Mouse (Mus musculus): ENCODE data around the gene Gosr1. TPM values are rescaled to one million over a fixed set of nuclear protein-coding genes. Genes with fewer than 3 reads are reported as not detected.
A peak's percentile ranks its signal among the peaks of the same experiment; 100 is the strongest.
"Not testable (repeated sequence)": the region's sequence is repeated elsewhere in the genome, so short reads cannot be mapped to it uniquely, and the experiment has no call there.

Gosr1 gene
- 10 to 100 TPM; 53.4 to 54.7 TPM for total RNA-seq (2021)
- long read RNA-seq, experiment 1, full-length matches to known transcripts, result 49 of 59 reads
- long read RNA-seq, experiment 1, partial matches to known transcripts, result 1 of 59 reads
- long read RNA-seq, experiment 1, other reads (novel, unspliced or antisense), result 9 of 59 reads
- long read RNA-seq, experiment 2, full-length matches to known transcripts, result 52 of 62 reads
- long read RNA-seq, experiment 2, partial matches to known transcripts, result 1 of 62 reads
- long read RNA-seq, experiment 2, other reads (novel, unspliced or antisense), result 9 of 62 reads

- DNase-seq (ENCODE audit: low spot score in 2 of 2), result peak; percentile 95
- TF ChIP-seq CTCF (conservative IDR thresholded peaks at IDR 0.05), result peak; percentile 91
- peak within 1 kb of the TSS; percentile 89 for H3K4me3 ChIP-seq
- H3K27ac ChIP-seq, result peak within 1 kb of the TSS; percentile 96
Observed at GRCm38 (mm10) chr11:76763053-76763740, at the start of gene Gosr1. Gene Gosr1, minus strand, starts transcription at chr11:76763579.

DNA sequence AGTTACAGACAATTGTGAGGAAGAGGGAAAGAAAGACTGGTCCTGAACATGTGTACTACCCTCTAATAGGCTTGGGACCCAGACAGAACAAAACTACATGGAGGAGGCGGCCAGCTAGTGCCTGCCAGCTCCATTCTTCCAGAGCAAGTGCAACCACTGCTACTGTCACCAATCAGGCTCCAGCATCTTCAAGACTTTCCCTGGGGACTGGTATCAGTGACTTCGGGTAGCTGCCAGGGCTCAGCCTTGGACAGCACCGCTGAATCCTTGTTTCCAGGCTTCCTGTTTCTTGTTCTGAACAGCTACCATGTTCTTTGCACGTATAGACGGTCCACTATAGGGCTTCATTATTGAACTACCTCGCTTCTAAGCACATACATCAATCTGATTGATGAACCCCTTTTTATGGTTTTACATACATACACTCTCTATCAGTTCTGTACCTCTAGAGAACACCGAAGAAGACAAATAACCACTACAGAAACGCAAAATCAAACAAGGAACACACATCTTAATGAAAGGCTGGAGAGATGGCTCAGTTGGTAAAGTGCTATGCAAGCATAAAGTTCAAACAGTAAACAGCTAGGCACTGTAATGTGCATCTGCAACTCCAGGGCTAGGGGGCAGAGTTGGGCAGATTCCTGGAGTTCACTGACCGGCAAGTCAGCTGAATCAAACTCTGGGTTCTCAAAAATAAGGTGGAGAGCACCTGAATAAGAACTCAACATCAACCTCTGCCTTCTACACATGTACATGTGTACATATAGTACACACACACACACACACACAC lies 47.5 kb upstream of the Gosr1 start:
- H3K27ac ChIP-seq, result peak overlapping the region; percentile 63; the same call in 1 of the 2 replicates
- no peak for DNase-seq (ENCODE audit: low spot score in 2 of 2)

GRCm38 (mm10) chr11:76809450-76809849 lies 46.1 kb upstream of the Gosr1 start:
- DNase-seq (ENCODE audit: low spot score in 2 of 2), result peak; percentile 59 to 69
- Histone ChIP-seq H3K27ac (peak overlapping the region; percentile 63; the same call in 1 of the 2 replicates), H3K4me3 (no peak overlapping the region)
- TF ChIP-seq CTCF (conservative IDR thresholded peaks at IDR 0.05), result peak; percentile 20

More for the DNA sequence above, 47.5 kb upstream of the Gosr1 start:
- H3K4me3 ChIP-seq, result no peak overlapping the region
- peak; percentile 75 for TF ChIP-seq CTCF (conservative IDR thresholded peaks at IDR 0.05)

DNA sequence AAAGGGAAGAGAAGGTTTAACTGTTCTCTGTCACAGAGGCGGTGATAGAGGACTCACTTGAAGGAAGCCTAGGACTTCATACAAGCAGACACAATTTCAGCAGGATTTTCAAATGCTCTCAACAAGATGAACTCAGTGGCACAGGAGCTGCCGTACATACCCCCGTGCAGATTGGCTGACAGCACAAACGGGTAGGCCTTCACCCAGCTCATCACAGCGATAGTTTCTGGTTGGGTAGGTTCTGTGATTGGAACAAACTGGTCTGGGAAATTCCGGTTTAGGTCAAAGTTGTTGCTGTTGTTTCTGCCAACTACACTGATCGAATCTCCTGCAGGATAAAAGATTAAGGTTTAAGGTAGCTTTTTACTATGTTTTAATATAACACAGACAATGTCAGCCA lies 45.2 kb upstream of the Gosr1 start:
- no peak for DNase-seq (ENCODE audit: low spot score in 2 of 2)
- no peak for TF ChIP-seq CTCF (conservative IDR thresholded peaks at IDR 0.05)
- no peak overlapping the region for H3K27ac ChIP-seq
- no peak overlapping the region for H3K4me3 ChIP-seq

GRCm38 (mm10) chr11:76807007-76807679 lies 43.8 kb upstream of the Gosr1 start:
- no peak for DNase-seq (ENCODE audit: low spot score in 2 of 2)
- no peak overlapping the region for H3K4me3 ChIP-seq
- H3K27ac ChIP-seq, result no peak overlapping the region
- no peak for TF ChIP-seq CTCF (conservative IDR thresholded peaks at IDR 0.05)

GRCm38 (mm10) chr11:76806026-76806425 lies 42.6 kb upstream of the Gosr1 start:
- Histone ChIP-seq H3K4me3 (no peak overlapping the region), H3K27ac (no peak overlapping the region)
- TF ChIP-seq CTCF (conservative IDR thresholded peaks at IDR 0.05), result no peak
- no peak for DNase-seq (ENCODE audit: low spot score in 2 of 2)

- H3K4me3 ChIP-seq; DNase-seq (ENCODE audit: low spot score in 2 of 2); H3K27ac ChIP-seq: not testable (repeated sequence)
Observed at GRCm38 (mm10) chr11:76805072-76805471, 41.7 kb upstream of the Gosr1 start.

DNA sequence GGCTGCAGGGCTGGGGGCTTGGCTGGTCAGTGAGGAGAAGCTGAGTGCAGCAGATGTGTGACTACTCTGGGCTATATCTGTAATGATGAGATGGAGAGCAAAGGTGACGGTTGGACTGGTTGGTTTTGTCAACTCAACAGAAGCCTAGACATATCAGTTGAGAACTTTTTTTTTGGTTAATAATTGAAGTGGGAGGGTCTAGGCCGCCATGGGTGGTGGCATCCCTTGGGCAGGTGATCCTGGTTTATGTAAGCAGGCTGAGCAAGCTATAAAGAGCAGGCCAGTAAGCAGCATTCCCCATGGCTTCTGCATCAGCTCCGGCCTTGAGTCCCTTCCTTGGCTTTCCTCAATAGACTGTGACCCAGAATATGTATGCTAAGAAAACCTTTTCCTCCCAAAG lies 39.9 kb upstream of the Gosr1 start:
- Histone ChIP-seq H3K27ac (no peak overlapping the region), H3K4me3 (no peak overlapping the region)
- DNase-seq (ENCODE audit: low spot score in 2 of 2), result no peak
- TF ChIP-seq CTCF (conservative IDR thresholded peaks at IDR 0.05), result no peak

DNA sequence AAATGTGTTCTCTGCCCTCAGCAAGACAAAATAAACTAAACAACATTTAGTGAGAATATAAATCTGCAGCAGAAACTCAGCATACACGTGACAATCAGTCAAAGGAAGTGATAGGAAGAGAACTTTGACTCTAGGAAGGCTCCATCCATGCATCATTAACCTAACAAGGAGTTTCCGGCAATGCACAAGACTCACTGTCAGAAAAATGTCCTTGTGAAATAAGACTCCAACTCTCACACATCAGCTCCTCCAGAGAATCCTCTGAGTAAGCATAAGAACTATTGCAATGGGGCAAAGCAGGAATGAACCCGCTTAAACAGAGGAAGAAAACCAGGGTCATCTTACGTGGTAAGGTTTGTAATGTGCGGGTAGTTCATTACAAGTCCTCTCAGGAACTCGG lies 33.9 kb upstream of the Gosr1 start:
- TF ChIP-seq CTCF (conservative IDR thresholded peaks at IDR 0.05), result no peak
- Histone ChIP-seq H3K4me3 (no peak overlapping the region), H3K27ac (no peak overlapping the region)
- no peak for DNase-seq (ENCODE audit: low spot score in 2 of 2)

DNA sequence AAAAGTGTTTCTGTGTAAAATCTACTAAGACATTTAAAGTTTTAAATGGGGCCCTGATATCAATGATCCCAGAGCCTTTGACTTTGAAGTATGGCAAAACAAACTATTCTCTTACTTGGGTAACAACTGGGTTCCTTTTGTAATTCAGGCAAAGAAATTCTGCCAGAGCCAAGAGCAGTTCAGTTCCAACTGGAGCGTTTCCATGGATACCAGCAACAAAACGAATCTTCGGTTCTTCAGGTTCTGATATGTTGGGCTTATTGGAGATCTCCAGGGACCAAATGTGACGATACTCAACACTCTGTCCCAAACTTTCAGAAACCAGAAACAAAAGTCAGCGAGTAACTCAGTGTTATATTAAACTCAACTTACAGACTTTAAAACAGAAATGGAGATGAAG lies 31.9 kb upstream of the Gosr1 start:
- no peak overlapping the region for H3K4me3 ChIP-seq
- no peak overlapping the region for H3K27ac ChIP-seq
- peak in 1 of 2 experiments; percentile 22 for DNase-seq (ENCODE audit: low spot score in 2 of 2)
- no peak for TF ChIP-seq CTCF (conservative IDR thresholded peaks at IDR 0.05)

DNA sequence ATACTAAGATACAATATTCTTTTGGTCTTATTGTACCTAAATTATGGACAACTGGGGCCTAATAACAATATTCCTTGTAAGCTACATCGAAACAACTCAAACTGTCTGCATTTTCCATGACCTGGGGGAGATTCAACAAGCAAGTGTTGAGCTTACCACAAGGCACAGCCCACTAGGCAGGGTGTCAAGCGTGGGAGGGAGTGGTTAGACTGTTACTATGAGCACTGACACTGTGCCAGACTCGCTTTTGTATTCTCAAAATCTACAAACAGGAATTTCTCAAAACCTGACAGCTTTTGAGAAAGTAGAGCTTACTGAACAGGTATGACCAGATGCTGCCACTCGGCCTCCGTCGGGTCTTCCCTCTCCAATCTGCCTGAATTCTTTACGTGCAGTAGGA lies 28.0 kb upstream of the Gosr1 start:
- no peak overlapping the region for H3K4me3 ChIP-seq
- no peak overlapping the region for H3K27ac ChIP-seq
- TF ChIP-seq CTCF (conservative IDR thresholded peaks at IDR 0.05), result no peak
- peak; percentile 19 to 50 for DNase-seq (ENCODE audit: low spot score in 2 of 2)

GRCm38 (mm10) chr11:76789252-76789651 lies 25.9 kb upstream of the Gosr1 start:
- peak; percentile 20 to 56 for DNase-seq (ENCODE audit: low spot score in 2 of 2)
- TF ChIP-seq CTCF (conservative IDR thresholded peaks at IDR 0.05), result peak; percentile 92
- Histone ChIP-seq H3K4me3 (no peak overlapping the region), H3K27ac (no peak overlapping the region)

GRCm38 (mm10) chr11:76775533-76775932 lies 12.2 kb upstream of the Gosr1 start:
- H3K4me3 ChIP-seq, result no peak overlapping the region
- H3K27ac ChIP-seq, result no peak overlapping the region
- no peak for TF ChIP-seq CTCF (conservative IDR thresholded peaks at IDR 0.05)
- no peak for DNase-seq (ENCODE audit: low spot score in 2 of 2)

All from layer of hippocampus, adult 2 months (tissue).